Mouse (Mus musculus): Measurements from ENCODE around the gene Tns3. TPM values are rescaled to one million over a fixed set of nuclear protein-coding genes. Genes with fewer than 3 reads are reported as not detected.

Gene Tns3
- polyA plus RNA-seq, 1 experiment from 2014 or later: 75.4 TPM

- ChIA-PET CTCF (interaction anchor here (0.7 to 3.1 kb wide), 5 partner anchors 17 to 262 kb away, joined by 3 to 16 read pairs (median 3); no protein-coding TSS in a partner anchor), POLR2A (interaction anchor here (0.6 to 1.1 kb wide), 3 partner anchors 27 to 74 kb away, joined by 3 to 5 read pairs (median 4); no protein-coding TSS in a partner anchor)
- no peaks in the 10 kb centered on the region for H3K27me3 ChIP-seq
- in situ Hi-C loops (cut with MboI; ENCODE audit: low pct_unique_long_range_greater_than_20kb): no loop called here
- no peak for ATAC-seq
- TF ChIP-seq CTCF (IDR thresholded peaks at IDR 0.05): no peak
- DNase-seq (ENCODE audit: low read depth, low spot score): no peak
These were observed 95.5 kb downstream of the Tns3 start for GRCm38 (mm10) chr11:8568829-8569228.

GRCm38 (mm10) chr11:8566250-8566853, 98.0 kb downstream of the Tns3 start:
- ChIA-PET POLR2A (interaction anchor here (0.5 kb wide), 1 partner anchor 1734 kb away, joined by 9 read pairs; no protein-coding TSS in a partner anchor), CTCF (interaction anchor here (0.8 kb wide), 1 partner anchor 14 kb away, joined by 3 read pairs; no protein-coding TSS in a partner anchor)
- no peak for ATAC-seq
- H3K27me3 ChIP-seq: no peaks in the 10 kb centered on the region
- no peak for DNase-seq (ENCODE audit: low read depth, low spot score)
- TF ChIP-seq CTCF (IDR thresholded peaks at IDR 0.05): no peak
- in situ Hi-C loops (cut with MboI; ENCODE audit: low pct_unique_long_range_greater_than_20kb): no loop called here

- in situ Hi-C loops (cut with MboI; ENCODE audit: low pct_unique_long_range_greater_than_20kb): no loop called here
- H3K27me3 ChIP-seq: no peaks in the 10 kb centered on the region
- ChIA-PET POLR2A (interaction anchor here (0.6 kb wide), 1 partner anchor 78 kb away, joined by 3 read pairs; no protein-coding TSS in a partner anchor), CTCF (interaction anchor here (0.9 to 1.0 kb wide), 3 partner anchors 9 to 134 kb away, joined by 3 read pairs; no protein-coding TSS in a partner anchor)
- no peak for DNase-seq (ENCODE audit: low read depth, low spot score)
- ATAC-seq: no peak
- TF ChIP-seq CTCF (IDR thresholded peaks at IDR 0.05): no peak
These were observed 105.5 kb downstream of the Tns3 start for GRCm38 (mm10) chr11:8558761-8559282.

- CTCF ChIA-PET: interaction anchor here (0.9 kb wide), 1 partner anchor 9 kb away, joined by 3 read pairs; no protein-coding TSS in a partner anchor
These were observed 106.1 kb downstream of the Tns3 start for GRCm38 (mm10) chr11:8558258-8558657.

GRCm38 (mm10) chr11:8557006-8557405, 107.3 kb downstream of the Tns3 start:
- ChIA-PET CTCF (interaction anchor here (1.1 kb wide), 1 partner anchor 22 kb away, joined by 3 read pairs; no protein-coding TSS in a partner anchor), POLR2A (interaction anchor here (0.6 kb wide), 1 partner anchor 564 kb away, joined by 4 read pairs; no protein-coding TSS in a partner anchor)
- H3K27me3 ChIP-seq: no peaks in the 10 kb centered on the region
- ATAC-seq: peak; percentile 28
- in situ Hi-C loops (cut with MboI; ENCODE audit: low pct_unique_long_range_greater_than_20kb): no loop called here
- DNase-seq (ENCODE audit: low read depth, low spot score): no peak
- no peak for TF ChIP-seq CTCF (IDR thresholded peaks at IDR 0.05)

More at GRCm38 (mm10) chr11:8558258-8558657, 106.1 kb downstream of the Tns3 start:
- ATAC-seq (peak; percentile 41), DNase-seq (ENCODE audit: low read depth, low spot score) (no peak)
- POLR2A ChIA-PET: interaction anchor here (0.6 kb wide), 1 partner anchor 77 kb away, joined by 3 read pairs; no protein-coding TSS in a partner anchor
- TF ChIP-seq CTCF (IDR thresholded peaks at IDR 0.05): no peak
- in situ Hi-C loops (cut with MboI; ENCODE audit: low pct_unique_long_range_greater_than_20kb): no loop called here
- H3K27me3 ChIP-seq: no peaks in the 10 kb centered on the region

GRCm38 (mm10) chr11:8551710-8552109, 112.6 kb downstream of the Tns3 start:
- H3K27me3 ChIP-seq: no peaks in the 10 kb centered on the region
- no peak for TF ChIP-seq CTCF (IDR thresholded peaks at IDR 0.05)
- in situ Hi-C loops (cut with MboI; ENCODE audit: low pct_unique_long_range_greater_than_20kb): no loop called here
- ChIA-PET POLR2A (no interaction called here), CTCF (interaction anchor here (1.4 kb wide), 1 partner anchor 15 kb away, joined by 3 read pairs; no protein-coding TSS in a partner anchor)
- ATAC-seq (no peak), DNase-seq (ENCODE audit: low read depth, low spot score) (no peak)

GRCm38 (mm10) chr11:8547661-8548060, 116.7 kb downstream of the Tns3 start:
- no peak for TF ChIP-seq CTCF (IDR thresholded peaks at IDR 0.05)
- DNase-seq (ENCODE audit: low read depth, low spot score) (no peak), ATAC-seq (no peak)
- no peaks in the 10 kb centered on the region for H3K27me3 ChIP-seq
- in situ Hi-C loops (cut with MboI; ENCODE audit: low pct_unique_long_range_greater_than_20kb): no loop called here
- POLR2A ChIA-PET: no interaction called here
- CTCF ChIA-PET: interaction anchor here (1.4 to 4.4 kb wide), 4 partner anchors 13 to 155 kb away, joined by 3 to 16 read pairs (median 4); no protein-coding TSS in a partner anchor

- ChIA-PET CTCF (interaction anchor here (1.2 to 4.4 kb wide), 4 partner anchors 11 to 316 kb away, joined by 3 to 16 read pairs (median 6); no protein-coding TSS in a partner anchor), POLR2A (no interaction called here)
- ATAC-seq (no peak), DNase-seq (ENCODE audit: low read depth, low spot score) (no peak)
- in situ Hi-C loops (cut with MboI; ENCODE audit: low pct_unique_long_range_greater_than_20kb): no loop called here
- peak; percentile 78 for TF ChIP-seq CTCF (IDR thresholded peaks at IDR 0.05)
- no peaks in the 10 kb centered on the region for H3K27me3 ChIP-seq
These were observed 118.5 kb downstream of the Tns3 start for GRCm38 (mm10) chr11:8545798-8546197.

- ChIA-PET CTCF (interaction anchor here (0.7 to 1.5 kb wide), 8 partner anchors 9 to 316 kb away, joined by 3 to 5 read pairs (median 4); no protein-coding TSS in a partner anchor), POLR2A (no interaction called here)
- in situ Hi-C loops (cut with MboI; ENCODE audit: low pct_unique_long_range_greater_than_20kb): no loop called here
- no peak for TF ChIP-seq CTCF (IDR thresholded peaks at IDR 0.05)
- H3K27me3 ChIP-seq: no peaks in the 10 kb centered on the region
- DNase-seq (ENCODE audit: low read depth, low spot score): no peak
- peak; percentile 67 for ATAC-seq
These were observed 120.0 kb downstream of the Tns3 start for GRCm38 (mm10) chr11:8544355-8544754.

- in situ Hi-C loops (cut with MboI; ENCODE audit: low pct_unique_long_range_greater_than_20kb): no loop called here
- DNase-seq (ENCODE audit: low read depth, low spot score) (no peak), ATAC-seq (no peak)
- no peak for TF ChIP-seq CTCF (IDR thresholded peaks at IDR 0.05)
- ChIA-PET CTCF (no interaction called here), POLR2A (interaction anchor here (0.7 to 1.0 kb wide), 2 partner anchors 28 to 42 kb away, joined by 3 to 5 read pairs; no protein-coding TSS in a partner anchor)
- no peaks in the 10 kb centered on the region for H3K27me3 ChIP-seq
These were observed 123.0 kb downstream of the Tns3 start for GRCm38 (mm10) chr11:8541222-8541815.
